Mouse (Mus musculus) ES-E14 (cell line): ENCODE measurements around the gene Grb10. TPM values are rescaled to one million over a fixed set of nuclear protein-coding genes. Genes with fewer than 3 reads are reported as not detected.

Source experiments
- DNase-seq: peaks from one replicate; pipeline ENCODE4 v3.0.0-alpha.2; 2013; ENCODE audit warnings: low read depth, low spot score
- H3K27ac ChIP-seq: 2 replicates; pipeline ENCODE4 v1.5.1; 2012; ENCODE audit warnings: low read depth, mild to moderate bottlenecking, low read length, moderate library complexity, mixed read lengths; ENCODE audit not compliant: poor library complexity, insufficient read depth, severe bottlenecking
- H3K36me3 ChIP-seq: 2 replicates; pipeline ENCODE4 v1.6.1; 2012; ENCODE audit warnings: mild to moderate bottlenecking, low read length, moderate library complexity, mixed read lengths; ENCODE audit not compliant: control insufficient read depth, poor library complexity, insufficient read depth, severe bottlenecking
- H3K4me1 ChIP-seq, 2 experiments: fragments of 150-350 bp in 1 of 2; sonication (generic) in 1 of 2; 2 replicates each; pipeline ENCODE4 v1.6.1; 2012; ENCODE audit warnings: low read length in 2 of 2, mild to moderate bottlenecking in 1 of 2, mixed read lengths in 1 of 2; ENCODE audit not compliant: control insufficient read depth in 2 of 2, insufficient read depth in 2 of 2, poor library complexity in 1 of 2
- H3K4me3 ChIP-seq, 2 experiments: fragments of 150-350 bp in 1 of 2; sonication (generic) in 1 of 2; 2 replicates each; pipeline ENCODE4 v1.5.1; 2012; ENCODE audit warnings: low read length in 2 of 2, low read depth in 1 of 2, mild to moderate bottlenecking in 1 of 2, mixed read lengths in 1 of 2; ENCODE audit not compliant: insufficient read depth in 1 of 2, poor library complexity in 1 of 2, severe bottlenecking in 1 of 2
- H3K9ac ChIP-seq: 2 replicates; pipeline ENCODE4 v1.6.1; 2012; ENCODE audit warnings: low read depth, mild to moderate bottlenecking, low read length, mixed read lengths; ENCODE audit not compliant: poor library complexity, insufficient read depth, severe bottlenecking
- H3K9me3 ChIP-seq: fragments of 150-350 bp; sonication (generic); 2 replicates; pipeline ENCODE4 v1.6.1; 2012; ENCODE audit warnings: low read depth, mild to moderate bottlenecking, low read length; ENCODE audit not compliant: control insufficient read depth, insufficient read depth
- CHD2 ChIP-seq: IDR thresholded peaks from 2 replicates; pipeline ENCODE4 v1.6.1; 2014; ENCODE audit warnings: mild to moderate bottlenecking, low read depth, low read length, inconsistent platforms
- HCFC1 ChIP-seq: IDR thresholded peaks from 2 replicates; pipeline ENCODE4 v1.6.1; 2012; ENCODE audit warnings: low read length, inconsistent platforms, borderline replicate concordance; ENCODE audit not compliant: insufficient read depth
- MAFK ChIP-seq: IDR thresholded peaks from 2 replicates; pipeline ENCODE4 v1.6.1; 2014; ENCODE audit warnings: mild to moderate bottlenecking, low read depth, low read length, inconsistent platforms; ENCODE audit not compliant: insufficient read depth
- ZC3H11A ChIP-seq: IDR thresholded peaks from 2 replicates; pipeline ENCODE4 v1.6.1; 2012; ENCODE audit warnings: low read depth, mild to moderate bottlenecking, inconsistent platforms, low read length, borderline replicate concordance
- ZNF384 ChIP-seq: IDR thresholded peaks from 2 replicates; pipeline ENCODE4 v1.6.1; 2012; ENCODE audit warnings: low read depth, low read length, inconsistent platforms
- in situ Hi-C, 2 experiments: fragments of 600-800 bp; cut with MboI; formaldehyde crosslinking; loops; one replicate each; pipeline ENCODE4 v1.15.1; 2025; ENCODE audit warnings: low sequenced_read_pairs in 2 of 2, inconsistent platforms in 1 of 2; ENCODE audit not compliant: unreplicated experiment in 2 of 2
- total RNA-seq: library from RNA; depleted of rRNA; stranded (reverse); fragments of 300-350 nt; gene quantifications from 2 replicates; pipeline ENCODE4 v1.2.3, GENCODE M21; 2012

Gene Grb10
- total RNA-seq, 1 experiment: 33.4 TPM

- H3K4me3 ChIP-seq: no peak overlapping the region
- no peak overlapping the region; the same call in 1 of the 2 replicates for H3K27ac ChIP-seq
- DNase-seq: no peak
- no peak overlapping the region for H3K9ac ChIP-seq
- no peaks in the 10 kb centered on the region; a peak in 1 of 4 replicates for H3K4me1 ChIP-seq
- TF ChIP-seq HCFC1: no peak
- no peak for TF ChIP-seq CHD2
- no peak for TF ChIP-seq ZC3H11A
- TF ChIP-seq ZNF384: no peak
- TF ChIP-seq MAFK: no peak
- no peaks in the 10 kb centered on the region for H3K9me3 ChIP-seq
- peaks cover 19% of the 10 kb centered on the region; the same call in 1 of the 2 replicates for H3K36me3 ChIP-seq
- in situ Hi-C loops: no loop called here
These were observed 103.7 kb downstream of the Grb10 start for GRCm38 (mm10) chr11:11934808-11935207.

- H3K27ac ChIP-seq: no peak overlapping the region
- H3K4me3 ChIP-seq: no peak overlapping the region
- in situ Hi-C loops: no loop called here
- no peaks in the 10 kb centered on the region for H3K4me1 ChIP-seq
- H3K9ac ChIP-seq: no peak overlapping the region
- no peak for TF ChIP-seq CHD2
- TF ChIP-seq ZNF384: no peak
- TF ChIP-seq ZC3H11A: no peak
- no peak for TF ChIP-seq HCFC1
- no peak for TF ChIP-seq MAFK
- peaks cover 16% of the 10 kb centered on the region; the same call in 1 of the 2 replicates for H3K36me3 ChIP-seq
- H3K9me3 ChIP-seq: no peaks in the 10 kb centered on the region
- no peak for DNase-seq
These were observed 106.2 kb downstream of the Grb10 start for GRCm38 (mm10) chr11:11932102-11932789.

- Histone ChIP-seq H3K4me1 (no peaks in the 10 kb centered on the region), H3K27ac (no peak overlapping the region), H3K9ac (no peak overlapping the region), H3K36me3 (peaks cover 16% of the 10 kb centered on the region; the same call in 1 of the 2 replicates), H3K9me3 (no peaks in the 10 kb centered on the region), H3K4me3 (no peak overlapping the region)
- TF ChIP-seq MAFK (no peak), ZC3H11A (no peak), ZNF384 (no peak), CHD2 (no peak), HCFC1 (no peak)
- in situ Hi-C loops: no loop called here
- DNase-seq: no peak
These were observed 106.8 kb downstream of the Grb10 start for GRCm38 (mm10) chr11:11931688-11932087.

- in situ Hi-C loops: no loop called here
- Histone ChIP-seq H3K36me3 (peaks cover 13% of the 10 kb centered on the region; the same call in 1 of the 2 replicates), H3K4me1 (no peaks in the 10 kb centered on the region), H3K4me3 (no peak overlapping the region), H3K27ac (no peak overlapping the region), H3K9me3 (no peaks in the 10 kb centered on the region), H3K9ac (no peak overlapping the region)
- DNase-seq: no peak
- no peak for TF ChIP-seq ZC3H11A
These were observed 108.0 kb downstream of the Grb10 start for GRCm38 (mm10) chr11:11930527-11930926.
